Mouse (Mus musculus): ENCODE measurements around the gene Dhx30.
"Not testable (repeated sequence)": the region's sequence is repeated elsewhere in the genome, so short reads cannot be mapped to it uniquely, and the experiment has no call there.

The Dhx30 gene

GRCm38 (mm10) chr9:110094761-110095160 lies 22.9 kb downstream of the Dhx30 start:
- DNase-seq (ENCODE audit: low spot score), result no peak

- no peak for DNase-seq (ENCODE audit: low spot score)
Measured at GRCm38 (mm10) chr9:110093303-110093702, 24.3 kb downstream of the Dhx30 start.

- DNase-seq (ENCODE audit: low spot score), result no peak
Measured at GRCm38 (mm10) chr9:110085693-110086092, 31.9 kb downstream of the Dhx30 start.

- no peak for DNase-seq (ENCODE audit: low spot score)
Measured at GRCm38 (mm10) chr9:110084201-110084964, 33.2 kb downstream of the Dhx30 start.

GRCm38 (mm10) chr9:110081066-110081465 lies 36.6 kb downstream of the Dhx30 start:
- no peak for DNase-seq (ENCODE audit: low spot score)

- DNase-seq (ENCODE audit: low spot score), result not testable (repeated sequence)
Measured at GRCm38 (mm10) chr9:110076468-110076867, 41.2 kb downstream of the Dhx30 start.

GRCm38 (mm10) chr9:110071843-110072242 lies 45.8 kb downstream of the Dhx30 start:
- DNase-seq (ENCODE audit: low spot score), result peak; percentile 62

- DNase-seq (ENCODE audit: low spot score), result no peak
Measured at GRCm38 (mm10) chr9:110071011-110071410, 46.6 kb downstream of the Dhx30 start.

- DNase-seq (ENCODE audit: low spot score), result no peak
Measured at GRCm38 (mm10) chr9:110070358-110070757, 47.3 kb downstream of the Dhx30 start.

- no peak for DNase-seq (ENCODE audit: low spot score)
Measured at GRCm38 (mm10) chr9:110068745-110069144, 48.9 kb downstream of the Dhx30 start.

GRCm38 (mm10) chr9:110064641-110065040 lies 53.0 kb downstream of the Dhx30 start:
- DNase-seq (ENCODE audit: low spot score), result no peak

GRCm38 (mm10) chr9:110062861-110063260 lies 54.8 kb downstream of the Dhx30 start:
- no peak for DNase-seq (ENCODE audit: low spot score)

- no peak for DNase-seq (ENCODE audit: low spot score)
Measured at GRCm38 (mm10) chr9:110062405-110062804, 55.2 kb downstream of the Dhx30 start.

GRCm38 (mm10) chr9:110060761-110061160 lies 56.9 kb downstream of the Dhx30 start:
- no peak for DNase-seq (ENCODE audit: low spot score)

- DNase-seq (ENCODE audit: low spot score), result no peak
Measured at GRCm38 (mm10) chr9:110057200-110057599, 60.4 kb downstream of the Dhx30 start.

GRCm38 (mm10) chr9:110054781-110055180 lies 62.8 kb downstream of the Dhx30 start:
- DNase-seq (ENCODE audit: low spot score), result no peak

GRCm38 (mm10) chr9:110054080-110054421 lies 63.6 kb downstream of the Dhx30 start:
- DNase-seq (ENCODE audit: low spot score), result no peak

- DNase-seq (ENCODE audit: low spot score), result no peak
Measured at GRCm38 (mm10) chr9:110053305-110054079, 64.1 kb downstream of the Dhx30 start.

GRCm38 (mm10) chr9:110052951-110053304 lies 64.7 kb downstream of the Dhx30 start:
- DNase-seq (ENCODE audit: low spot score), result no peak

GRCm38 (mm10) chr9:110051869-110052661 lies 65.6 kb downstream of the Dhx30 start:
- no peak for DNase-seq (ENCODE audit: low spot score)

- DNase-seq (ENCODE audit: low spot score), result no peak
Measured at GRCm38 (mm10) chr9:110051184-110051583, 66.4 kb downstream of the Dhx30 start.

GRCm38 (mm10) chr9:110047857-110048256 lies 69.8 kb downstream of the Dhx30 start:
- no peak for DNase-seq (ENCODE audit: low spot score)

GRCm38 (mm10) chr9:110047260-110047659 lies 70.4 kb downstream of the Dhx30 start:
- DNase-seq (ENCODE audit: low spot score), result no peak
